Mouse (Mus musculus) cortical plate, adult 2 months (tissue): Measurements from ENCODE around the gene Mtif2.
"Not testable (repeated sequence)": the region's sequence is repeated elsewhere in the genome, so short reads cannot be mapped to it uniquely, and the experiment has no call there.

ENCODE experiments used
- CTCF ChIP-seq: fragments of 200-500 bp; IDR thresholded peaks from 2 replicates; pipeline ENCODE4 v1.5.1; 2011; ENCODE audit warnings: mild to moderate bottlenecking, control low read depth, low read length; ENCODE audit not compliant: insufficient read depth; ENCODE audit errors: extremely low read depth
- POLR2A ChIP-seq: fragments of 200-500 bp; IDR thresholded peaks from 2 replicates; pipeline ENCODE4 v1.6.1; 2011; ENCODE audit warnings: mild to moderate bottlenecking, low read length, control low read depth; ENCODE audit not compliant: insufficient read depth; ENCODE audit errors: extremely low read depth

- TF ChIP-seq CTCF, POLR2A: not testable (repeated sequence)
These were observed 19.0 kb downstream of the Mtif2 start for GRCm38 (mm10) chr11:29545150-29545752.
